Mouse (Mus musculus): ENCODE data around the gene Pbx1.

The Pbx1 gene

GRCm38 (mm10) chr1:168268751-168269623 is 163.1 kb downstream of the Pbx1 start:
- DNase-seq (ENCODE audit: low spot score in 2 of 2): no peak

- DNase-seq (ENCODE audit: low spot score in 2 of 2): no peak
Observed at GRCm38 (mm10) chr1:168268224-168268623, 163.8 kb downstream of the Pbx1 start.

GRCm38 (mm10) chr1:168265594-168266390 is 166.3 kb downstream of the Pbx1 start:
- no peak for DNase-seq (ENCODE audit: low spot score in 2 of 2)

GRCm38 (mm10) chr1:168265090-168265489 is 167.0 kb downstream of the Pbx1 start:
- no peak for DNase-seq (ENCODE audit: low spot score in 2 of 2)

GRCm38 (mm10) chr1:168260391-168260790 is 171.7 kb downstream of the Pbx1 start:
- DNase-seq (ENCODE audit: low spot score in 2 of 2): no peak

GRCm38 (mm10) chr1:168258856-168259255 is 173.2 kb downstream of the Pbx1 start:
- no peak for DNase-seq (ENCODE audit: low spot score in 2 of 2)

GRCm38 (mm10) chr1:168255347-168255908 is 176.6 kb downstream of the Pbx1 start:
- DNase-seq (ENCODE audit: low spot score in 2 of 2): no peak

- no peak for DNase-seq (ENCODE audit: low spot score in 2 of 2)
Observed at GRCm38 (mm10) chr1:168246968-168247724, 184.9 kb downstream of the Pbx1 start.

GRCm38 (mm10) chr1:168245539-168245938 is 186.5 kb downstream of the Pbx1 start:
- no peak for DNase-seq (ENCODE audit: low spot score in 2 of 2)

GRCm38 (mm10) chr1:168243759-168244158 is 188.3 kb downstream of the Pbx1 start:
- no peak for DNase-seq (ENCODE audit: low spot score in 2 of 2)

- DNase-seq (ENCODE audit: low spot score in 2 of 2): no peak
Observed at GRCm38 (mm10) chr1:168243068-168243467, 189.0 kb downstream of the Pbx1 start.

- DNase-seq (ENCODE audit: low spot score in 2 of 2): no peak
Observed at GRCm38 (mm10) chr1:168241316-168241715, 190.8 kb downstream of the Pbx1 start.

GRCm38 (mm10) chr1:168240846-168241245 is 191.2 kb downstream of the Pbx1 start:
- DNase-seq (ENCODE audit: low spot score in 2 of 2): peak in 1 of 2 experiments; percentile 52

- DNase-seq (ENCODE audit: low spot score in 2 of 2): no peak
Observed at GRCm38 (mm10) chr1:168240386-168240785, 191.7 kb downstream of the Pbx1 start.

- no peak for DNase-seq (ENCODE audit: low spot score in 2 of 2)
Observed at GRCm38 (mm10) chr1:168236101-168236500, 196.0 kb downstream of the Pbx1 start.

GRCm38 (mm10) chr1:168234355-168234754 is 197.7 kb downstream of the Pbx1 start:
- DNase-seq (ENCODE audit: low spot score in 2 of 2): no peak

GRCm38 (mm10) chr1:168233182-168233581 is 198.9 kb downstream of the Pbx1 start:
- no peak for DNase-seq (ENCODE audit: low spot score in 2 of 2)

GRCm38 (mm10) chr1:168231548-168232429 is 200.3 kb downstream of the Pbx1 start:
- DNase-seq (ENCODE audit: low spot score in 2 of 2): no peak

GRCm38 (mm10) chr1:168230858-168231257 is 201.2 kb downstream of the Pbx1 start:
- no peak for DNase-seq (ENCODE audit: low spot score in 2 of 2)

- no peak for DNase-seq (ENCODE audit: low spot score in 2 of 2)
Observed at GRCm38 (mm10) chr1:168230134-168230533, 201.9 kb downstream of the Pbx1 start.
